Mouse (Mus musculus) cortical plate, adult 2 months (tissue): Measurements from ENCODE around the gene Cer1.

ENCODE experiments used
- CTCF ChIP-seq: fragments of 200-500 bp; IDR thresholded peaks from 2 replicates; pipeline ENCODE4 v1.5.1; 2011; ENCODE audit warnings: mild to moderate bottlenecking, control low read depth, low read length; ENCODE audit not compliant: insufficient read depth; ENCODE audit errors: extremely low read depth
- POLR2A ChIP-seq: fragments of 200-500 bp; IDR thresholded peaks from 2 replicates; pipeline ENCODE4 v1.6.1; 2011; ENCODE audit warnings: mild to moderate bottlenecking, low read length, control low read depth; ENCODE audit not compliant: insufficient read depth; ENCODE audit errors: extremely low read depth

- no peak for TF ChIP-seq CTCF
- TF ChIP-seq POLR2A, result no peak
These were observed at the start of gene Cer1 for GRCm38 (mm10) chr4:82884636-82885534.
